Mouse (Mus musculus) liver, embryonic 11.5 days (tissue): Measurements from ENCODE around the gene Kctd13. TPM values are rescaled to one million over a fixed set of nuclear protein-coding genes. Genes with fewer than 3 reads are reported as not detected.
A peak's percentile ranks its signal among the peaks of the same experiment; 100 is the strongest.

Experiments used
- ATAC-seq: fragments of 200-750 bp; cut with Nextera tagmentation; replicated peaks from 2 replicates; pipeline ENCODE4 v1.8.0; 2017; ENCODE audit warnings: moderate number of reproducible peaks, mild to moderate bottlenecking, moderate TSS enrichment, moderate library complexity; ENCODE audit not compliant: low FRiP score
- DNase-seq: peaks from one replicate; pipeline ENCODE4 v3.0.0-alpha.2; 2017; ENCODE audit warnings: low spot score
- H3K27ac ChIP-seq: fragments of 300-500 bp; sonication (generic); 2 replicates; pipeline ENCODE4 v1.5.1; 2014; ENCODE audit warnings: mild to moderate bottlenecking, low read depth, low read length, control low read depth
- H3K27me3 ChIP-seq: fragments of 300-500 bp; sonication (generic); replicated peaks from 2 replicates; pipeline ENCODE4 v1.6.1; 2014; ENCODE audit warnings: low read length, mixed read lengths; ENCODE audit not compliant: control insufficient read depth, insufficient read depth
- H3K36me3 ChIP-seq: fragments of 300-500 bp; sonication (generic); 2 replicates; pipeline ENCODE4 v1.6.1; 2014; ENCODE audit warnings: mild to moderate bottlenecking, low read length, moderate library complexity, mixed read lengths; ENCODE audit not compliant: control insufficient read depth, insufficient read depth
- H3K4me1 ChIP-seq: fragments of 300-500 bp; sonication (generic); replicated peaks from 2 replicates; pipeline ENCODE4 v1.6.1; 2014; ENCODE audit warnings: low read length, mixed read lengths; ENCODE audit not compliant: control insufficient read depth, insufficient read depth
- H3K4me2 ChIP-seq: fragments of 300-500 bp; sonication (generic); 2 replicates; pipeline ENCODE4 v1.6.1; 2014; ENCODE audit warnings: mild to moderate bottlenecking, control low read depth, moderate library complexity
- H3K4me3 ChIP-seq: fragments of 300-500 bp; sonication (generic); 2 replicates; pipeline ENCODE4 v1.5.1; 2014; ENCODE audit warnings: low read depth, low read length, control low read depth
- H3K9ac ChIP-seq: fragments of 300-500 bp; sonication (generic); 2 replicates; pipeline ENCODE4 v1.6.1; 2014; ENCODE audit warnings: low read depth, low read length, control low read depth
- H3K9me3 ChIP-seq: fragments of 300-500 bp; sonication (generic); 2 replicates; pipeline ENCODE4 v1.6.1; 2016; ENCODE audit warnings: low read length, inconsistent platforms, mixed read lengths; ENCODE audit not compliant: control insufficient read depth
- WGBS: fragments of 180-500 bp; shearing (Covaris S2); extraction: QIAGEN DNeasy Blood & Tissue Kit; methylation state at CpG from one replicate; pipeline ENCODE4 v1.1.7; 2014; 5-methylcytosine and 5-hydroxymethylcytosine counted together
- polyA plus RNA-seq: library from polyadenylated mRNA; unstranded; fragments of >200 nt; fragmentation: Nextera tagmentation; extraction: Ambion mirVana; gene quantifications from 2 replicates; pipeline ENCODE4 v1.2.1, GENCODE M21; 2014

The Kctd13 gene
- polyA plus RNA-seq, 1 experiment from 2014 or later, result 16.5 TPM

DNA sequence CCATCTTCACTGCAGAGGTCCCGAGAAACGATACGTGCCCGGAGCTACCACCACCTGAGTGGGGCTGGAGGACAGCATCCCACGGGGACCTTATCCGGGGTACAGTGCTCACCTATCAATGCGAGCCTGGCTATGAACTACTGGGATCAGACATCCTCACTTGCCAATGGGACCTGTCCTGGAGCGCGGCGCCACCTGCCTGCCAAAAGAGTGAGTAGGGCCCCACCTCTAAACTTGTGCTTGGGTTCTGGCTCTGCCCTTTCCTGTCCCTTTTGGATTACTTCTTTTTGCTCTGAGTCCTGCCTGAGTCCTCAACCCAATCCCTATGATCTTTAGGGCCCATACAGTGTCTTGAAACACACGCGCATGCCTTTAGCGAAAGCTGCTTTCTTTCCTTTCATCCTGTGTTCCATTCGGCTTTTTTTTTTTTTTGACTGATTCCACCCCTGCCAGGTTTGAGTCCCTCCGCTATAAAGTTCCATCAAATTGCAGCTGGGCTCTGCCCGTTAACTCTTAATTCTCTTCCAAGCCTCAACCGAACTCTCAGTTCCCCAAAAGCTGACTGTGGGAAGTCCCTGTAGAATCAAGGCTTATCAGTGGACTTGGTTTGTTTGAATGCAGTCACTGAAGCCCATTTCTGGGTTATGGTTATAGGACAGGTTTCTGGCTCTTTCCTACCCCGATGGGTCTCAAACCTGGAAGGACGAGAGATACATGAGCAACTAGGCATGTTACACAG, 35.0 kb downstream of the Kctd13 start:
- 35% methylated on average over 19 of the region's 19 CpGs for WGBS
- DNase-seq (no peak), ATAC-seq (no peak)
- Histone ChIP-seq H3K36me3 (no peaks in the 10 kb centered on the region), H3K4me2 (no peak overlapping the region), H3K9ac (no peak overlapping the region), H3K9me3 (no peaks in the 10 kb centered on the region), H3K4me1 (no peaks in the 10 kb centered on the region), H3K4me3 (no peak overlapping the region), H3K27ac (no peak overlapping the region), H3K27me3 (peaks cover 17% of the 10 kb centered on the region)

GRCm38 (mm10) chr7:126965568-126965967, 36.9 kb downstream of the Kctd13 start:
- H3K27me3 ChIP-seq, result peaks cover 17% of the 10 kb centered on the region
- WGBS, result 76% methylated on average over 3 of the region's 3 CpGs
- no peaks in the 10 kb centered on the region for H3K9me3 ChIP-seq
- H3K4me3 ChIP-seq, result no peak overlapping the region
- no peak overlapping the region for H3K27ac ChIP-seq
- DNase-seq, result no peak
- H3K36me3 ChIP-seq, result no peaks in the 10 kb centered on the region
- no peak for ATAC-seq
- H3K4me2 ChIP-seq, result no peak overlapping the region
- no peaks in the 10 kb centered on the region for H3K4me1 ChIP-seq
- H3K9ac ChIP-seq, result no peak overlapping the region

DNA sequence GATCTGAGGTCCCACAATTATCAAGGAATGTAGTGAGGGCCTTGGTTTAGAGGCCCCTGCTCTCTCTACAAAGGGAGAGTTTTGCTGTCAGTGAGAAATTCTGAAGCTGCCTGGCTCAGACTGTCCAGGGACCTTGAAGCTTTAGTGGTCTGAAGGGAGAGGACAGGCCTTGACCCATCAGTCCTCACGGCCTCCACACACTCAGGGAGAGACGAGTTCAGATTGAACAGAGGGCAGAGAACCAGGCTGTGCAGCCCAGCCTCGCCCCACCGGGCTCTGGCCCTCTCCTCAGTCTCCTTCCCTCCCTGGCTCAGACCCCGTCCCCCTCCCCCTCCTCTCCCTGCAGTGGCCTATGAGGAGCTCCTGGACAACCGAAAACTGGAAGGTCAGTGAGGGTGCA, 38.7 kb downstream of the Kctd13 start:
- H3K27me3 ChIP-seq, result peaks cover 16% of the 10 kb centered on the region
- H3K4me1 ChIP-seq, result no peaks in the 10 kb centered on the region
- no peak overlapping the region for H3K27ac ChIP-seq
- DNase-seq (no peak), ATAC-seq (no peak)
- H3K4me2 ChIP-seq, result no peak overlapping the region
- no peak overlapping the region for H3K4me3 ChIP-seq
- no peaks in the 10 kb centered on the region for H3K36me3 ChIP-seq
- H3K9ac ChIP-seq, result no peak overlapping the region
- WGBS, result 73% methylated on average over 6 of the region's 6 CpGs
- no peaks in the 10 kb centered on the region for H3K9me3 ChIP-seq

DNA sequence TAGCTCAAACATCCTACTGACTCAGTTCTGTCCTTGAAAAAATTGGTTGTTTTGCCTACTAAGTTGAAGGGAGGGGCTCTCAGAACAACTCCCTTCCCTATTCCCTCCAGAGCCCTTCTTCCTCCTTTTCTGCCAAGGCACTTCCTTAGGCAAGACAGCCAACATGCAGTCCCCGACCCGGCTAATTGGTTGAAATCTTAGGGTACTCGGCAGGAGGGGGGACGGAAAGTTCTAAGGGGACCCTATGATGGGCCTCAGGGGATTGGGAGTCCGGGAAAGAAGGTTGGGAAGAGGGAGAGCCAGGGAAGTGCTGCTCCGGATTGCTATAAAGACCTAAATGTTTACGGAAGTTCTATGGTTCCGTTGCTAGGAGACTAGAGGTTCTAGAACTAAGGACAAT, 46.8 kb downstream of the Kctd13 start:
- no peaks in the 10 kb centered on the region for H3K9me3 ChIP-seq
- peaks cover 20% of the 10 kb centered on the region for H3K36me3 ChIP-seq
- ATAC-seq (no peak), DNase-seq (peak; percentile 48)
- H3K27ac ChIP-seq, result no peak overlapping the region
- peak overlapping the region; percentile 99; the same call in 1 of the 2 replicates for H3K9ac ChIP-seq
- H3K4me2 ChIP-seq, result peak overlapping the region; percentile 92
- 7% methylated on average over 8 of the region's 8 CpGs for WGBS
- peak overlapping the region; percentile 98 for H3K4me3 ChIP-seq
- H3K27me3 ChIP-seq, result no peaks in the 10 kb centered on the region
- H3K4me1 ChIP-seq, result peaks cover 13% of the 10 kb centered on the region; the same call in 1 of the 2 replicates

DNA sequence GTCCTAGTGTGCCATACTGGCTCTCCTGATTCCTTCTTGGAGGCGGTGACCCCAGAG, 47.0 kb downstream of the Kctd13 start, which contains the start of gene Cdipt:
TSS of gene Cdipt (plus strand) at position 22 of the 57 bp plus-strand sequence.
- H3K36me3 ChIP-seq, result peaks cover 20% of the 10 kb centered on the region
- peak within 1 kb of the TSS; percentile 92 for H3K4me2 ChIP-seq
- peak within 1 kb of the TSS; percentile 88 for H3K27ac ChIP-seq
- H3K4me1 ChIP-seq, result peaks cover 13% of the 10 kb centered on the region; the same call in 1 of the 2 replicates
- WGBS, result 0% methylated on average over 1 of the region's 1 CpGs
- peak within 1 kb of the TSS; percentile 98 for H3K4me3 ChIP-seq
- H3K9me3 ChIP-seq, result no peaks in the 10 kb centered on the region
- H3K9ac ChIP-seq, result peak within 1 kb of the TSS; percentile 99
- no peaks in the 10 kb centered on the region for H3K27me3 ChIP-seq
- ATAC-seq (no peak), DNase-seq (no peak)

DNA sequence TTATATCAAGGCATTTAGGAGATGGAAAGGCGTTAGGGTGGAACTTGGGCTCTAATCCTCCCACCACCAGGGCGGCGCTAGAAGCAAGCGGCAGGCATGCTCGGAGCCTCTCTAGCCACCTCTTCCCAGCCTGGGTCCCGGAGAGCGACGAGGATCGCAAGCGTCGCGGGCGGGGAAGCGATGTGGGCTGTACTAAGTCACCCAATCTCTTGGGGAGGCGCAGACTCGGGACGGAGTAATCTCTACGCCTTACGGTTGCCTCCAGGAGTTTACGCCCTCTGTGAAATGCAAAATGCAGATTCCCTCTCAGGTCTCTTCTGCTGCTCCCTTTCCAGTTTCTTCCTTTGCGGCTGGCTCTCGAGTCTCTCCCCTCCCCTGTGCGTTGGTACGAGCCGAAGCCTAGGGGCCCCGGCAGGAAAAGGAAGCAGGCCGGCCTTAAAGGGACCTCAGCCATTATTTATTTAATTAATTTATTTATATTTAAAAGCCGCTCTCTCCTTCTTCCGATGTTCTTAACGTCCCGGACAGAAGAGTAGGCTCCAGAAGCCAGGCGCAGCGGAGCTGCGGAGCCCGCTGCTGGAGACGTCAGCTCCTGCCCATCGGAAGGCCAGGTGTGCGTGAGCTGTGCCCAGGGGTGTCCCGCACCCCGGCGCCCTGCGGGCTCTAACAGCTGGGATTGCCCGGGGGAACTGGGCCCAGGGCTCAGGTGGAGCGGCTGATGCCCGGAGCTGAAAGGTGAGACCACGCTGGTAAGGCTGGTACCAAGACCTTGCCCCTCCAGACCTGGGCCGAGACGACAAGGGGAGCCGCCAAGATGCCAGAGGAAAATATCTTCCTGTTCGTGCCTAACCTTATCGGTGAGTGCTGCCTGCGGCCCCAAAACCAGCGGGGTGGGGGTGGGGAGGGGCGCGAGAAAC, 47.5 kb downstream of the Kctd13 start, which contains the start of gene Cdiptos:
TSS of gene Cdiptos (minus strand) at position 149 of the 917 bp plus-strand sequence.
- H3K36me3 ChIP-seq, result peaks cover 20% of the 10 kb centered on the region
- DNase-seq (peak; percentile 95), ATAC-seq (peak; percentile 93)
- no peaks in the 10 kb centered on the region for H3K27me3 ChIP-seq
- peak within 1 kb of the TSS; percentile 92 for H3K4me2 ChIP-seq
- H3K4me1 ChIP-seq, result peaks cover 13% of the 10 kb centered on the region; the same call in 1 of the 2 replicates
- under 1% methylated on average over 55 of the region's 55 CpGs for WGBS
- H3K9me3 ChIP-seq, result no peaks in the 10 kb centered on the region
- peak within 1 kb of the TSS; percentile 99 for H3K9ac ChIP-seq
- H3K4me3 ChIP-seq, result peak within 1 kb of the TSS; percentile 98
- H3K27ac ChIP-seq, result peak within 1 kb of the TSS; percentile 88

- Histone ChIP-seq H3K27me3 (no peaks in the 10 kb centered on the region), H3K9me3 (no peaks in the 10 kb centered on the region), H3K4me2 (peak overlapping the region; percentile 92), H3K9ac (peak overlapping the region; percentile 99), H3K27ac (peak overlapping the region; percentile 88), H3K36me3 (peaks cover 20% of the 10 kb centered on the region), H3K4me1 (peaks cover 13% of the 10 kb centered on the region; the same call in 1 of the 2 replicates), H3K4me3 (peak overlapping the region; percentile 98)
- WGBS, result 24% methylated on average over 14 of the region's 14 CpGs
- no peak for DNase-seq
- ATAC-seq, result 0 out of 2 replicates have a peak, but pooled peaks have one; percentile 1
Observed at GRCm38 (mm10) chr7:126976878-126977459, 48.3 kb downstream of the Kctd13 start.

DNA sequence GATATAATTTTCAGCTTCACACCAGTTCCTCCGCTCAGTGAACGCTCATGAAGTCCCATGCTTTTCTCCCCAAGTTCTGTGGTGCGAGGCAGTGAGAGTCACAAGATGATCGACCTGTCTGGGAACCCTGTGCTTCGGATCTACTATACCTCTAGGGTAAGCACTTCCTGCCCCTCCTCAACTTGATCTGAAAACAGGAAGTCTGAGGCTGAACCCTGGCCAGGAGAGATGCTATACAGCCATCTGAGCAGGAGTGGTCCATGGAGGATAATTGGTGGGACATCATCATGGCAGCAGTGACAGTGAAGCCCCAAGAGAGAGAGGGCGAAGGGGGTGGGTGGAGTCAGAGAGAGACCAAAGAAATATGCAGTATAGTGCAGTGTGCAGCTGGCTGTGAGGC, 50.2 kb downstream of the Kctd13 start:
- no peak overlapping the region for H3K4me2 ChIP-seq
- DNase-seq (no peak), ATAC-seq (no peak)
- 81% methylated on average over 6 of the region's 6 CpGs for whole genome bisulfite sequencing
- H3K27me3 ChIP-seq, result no peaks in the 10 kb centered on the region
- H3K9me3 ChIP-seq, result no peaks in the 10 kb centered on the region
- H3K4me3 ChIP-seq, result no peak overlapping the region
- no peak overlapping the region for H3K9ac ChIP-seq
- H3K27ac ChIP-seq, result no peak overlapping the region
- H3K4me1 ChIP-seq, result peaks cover 13% of the 10 kb centered on the region; the same call in 1 of the 2 replicates
- H3K36me3 ChIP-seq, result peaks cover 20% of the 10 kb centered on the region
